Mouse (Mus musculus) retina, postnatal 7 days (tissue): ENCODE measurements around the gene Gm28374.

Source experiments
- DNase-seq: peaks from one replicate; pipeline ENCODE4 v3.0.0-alpha.2; 2012; ENCODE audit warnings: low read depth, low spot score

Gm28374 gene

DNA sequence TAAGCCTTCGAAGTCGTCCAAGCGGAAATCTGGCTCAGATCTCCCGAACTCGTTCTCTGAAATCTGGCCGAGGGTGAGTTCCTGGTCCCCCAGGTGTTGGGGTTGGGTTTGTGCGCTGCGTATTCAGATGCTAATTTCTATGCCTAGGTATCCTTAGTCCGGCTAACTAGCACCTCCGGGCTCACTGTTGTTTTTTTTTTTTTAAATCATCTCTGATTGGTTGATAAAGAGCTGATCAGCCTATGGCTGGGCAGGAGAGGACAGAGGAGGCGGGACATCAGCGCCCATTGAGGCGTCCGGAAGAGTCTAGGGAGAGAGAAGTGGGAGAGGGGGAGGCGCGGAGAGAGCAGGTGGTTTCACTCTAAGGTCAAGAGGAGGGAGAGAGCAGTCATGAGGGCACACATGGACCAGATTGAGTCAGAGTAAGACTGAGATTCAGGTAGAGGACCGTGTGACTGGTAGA, 3.4 kb upstream of the Gm28374 start:
- no peak for DNase-seq

DNA sequence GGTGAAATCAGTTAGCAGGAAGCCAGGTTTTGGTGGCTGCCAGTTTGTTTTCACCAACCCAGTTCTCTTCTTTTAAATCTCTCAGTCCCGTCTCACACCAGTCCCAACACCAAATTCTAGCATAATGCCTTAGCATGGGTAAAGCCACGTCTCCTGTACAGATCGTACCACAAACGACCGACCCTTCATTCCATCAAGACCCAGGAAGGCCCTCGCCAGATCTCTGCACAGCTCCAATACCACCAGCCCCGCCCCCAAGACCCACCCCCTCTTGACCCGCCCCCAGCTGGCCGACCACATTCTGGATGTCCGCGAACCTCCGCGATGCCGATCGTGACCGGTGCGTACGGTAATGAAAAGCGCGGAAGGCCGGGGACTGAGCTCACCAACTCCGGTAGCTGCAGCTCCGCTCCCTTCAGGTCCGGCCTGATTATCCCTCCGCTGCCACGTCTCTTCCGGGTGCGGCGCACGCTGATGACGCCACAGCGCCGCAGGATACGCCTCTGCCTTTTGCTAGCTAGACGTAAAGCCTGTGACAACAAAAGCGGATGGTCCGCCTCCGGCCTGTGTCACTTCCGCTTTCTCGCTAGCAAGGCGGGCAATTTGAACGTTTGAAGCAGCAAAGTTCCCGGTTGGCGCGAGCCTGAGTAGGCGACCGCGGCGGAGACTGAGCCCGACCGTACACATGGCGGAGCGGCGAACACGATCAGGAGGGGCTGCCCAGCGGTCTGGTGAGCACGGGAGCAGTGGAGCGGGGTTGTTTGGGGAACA, 2.6 kb upstream of the Gm28374 start, which contains the start of the genes Zfpl1 and Cdca5:
Zfpl1 (minus strand) TSS at position 479 of the 771 bp plus-strand sequence.
Cdca5 (plus strand) TSS at position 506 of the 771 bp plus-strand sequence.
- peak; percentile 98 for DNase-seq

DNA sequence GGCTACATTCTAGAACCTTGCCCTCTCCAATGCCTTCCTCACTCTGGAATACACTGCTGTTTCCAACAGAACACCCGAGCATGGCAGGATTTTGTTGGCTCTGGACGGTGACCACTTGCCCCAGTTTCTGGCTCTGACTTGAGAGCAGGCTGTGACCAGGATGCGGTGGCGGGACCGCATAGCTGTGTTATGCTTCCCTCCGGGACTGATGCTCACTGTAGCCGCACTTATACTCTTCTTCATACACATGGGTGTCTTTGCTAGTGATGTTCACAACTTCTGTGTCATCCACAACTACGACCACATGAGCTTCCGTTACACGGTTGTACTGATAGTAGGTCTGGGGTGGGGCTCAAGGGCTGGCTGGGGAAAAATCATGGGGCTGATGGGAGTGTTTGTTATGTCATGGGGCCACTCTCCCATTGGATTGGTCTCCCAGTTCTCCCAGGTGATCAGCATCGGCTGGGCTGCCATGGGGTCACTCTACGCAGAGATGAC, 2.0 kb downstream of the Gm28374 start, which contains the start of gene Tmem262:
Tmem262 (plus strand) TSS at position 51 of the 498 bp plus-strand sequence.
- DNase-seq: no peak

DNA sequence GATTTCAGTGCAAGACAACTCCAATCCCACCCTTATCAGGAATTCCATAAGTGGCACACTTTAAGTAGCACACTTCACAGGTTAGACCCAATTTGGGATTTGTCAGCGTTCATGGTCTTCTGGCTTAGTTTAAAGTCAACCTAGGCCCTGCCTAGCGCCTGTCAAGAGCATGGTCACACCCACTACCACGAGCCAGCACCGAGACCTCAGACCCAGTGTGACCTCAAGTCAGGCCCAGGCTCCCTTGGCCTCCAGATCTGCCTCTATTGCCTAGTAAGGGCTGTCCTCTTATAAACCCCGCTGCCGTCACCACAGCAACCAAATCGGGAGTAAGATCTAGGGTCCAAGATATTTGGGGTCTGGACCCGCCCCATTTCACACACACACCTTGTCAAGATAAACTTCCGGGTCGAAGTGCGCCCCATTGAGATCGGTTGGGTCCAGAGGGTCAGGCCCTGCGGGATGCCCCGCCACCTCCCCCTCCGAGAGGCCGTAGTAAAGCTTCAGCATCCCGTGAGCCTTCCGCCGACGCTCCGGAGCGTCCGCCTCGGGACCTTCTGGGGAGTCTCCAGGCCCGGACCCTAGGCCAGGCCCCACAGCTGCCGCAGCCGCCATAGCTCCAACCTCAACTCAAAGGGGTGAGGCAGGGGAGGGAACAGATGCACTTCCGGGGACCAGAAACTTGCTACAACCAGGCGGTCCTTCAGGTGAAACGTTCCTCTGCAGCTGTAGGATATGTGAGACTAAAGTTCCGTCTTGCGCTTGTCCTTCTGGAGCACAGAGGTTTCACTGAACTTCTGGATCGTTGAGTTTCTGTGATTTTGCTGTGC, 5.3 kb downstream of the Gm28374 start, which contains the start of gene Vps51:
Vps51 (minus strand) TSS at position 668 of the 830 bp plus-strand sequence.
- peak; percentile 84 for DNase-seq

DNA sequence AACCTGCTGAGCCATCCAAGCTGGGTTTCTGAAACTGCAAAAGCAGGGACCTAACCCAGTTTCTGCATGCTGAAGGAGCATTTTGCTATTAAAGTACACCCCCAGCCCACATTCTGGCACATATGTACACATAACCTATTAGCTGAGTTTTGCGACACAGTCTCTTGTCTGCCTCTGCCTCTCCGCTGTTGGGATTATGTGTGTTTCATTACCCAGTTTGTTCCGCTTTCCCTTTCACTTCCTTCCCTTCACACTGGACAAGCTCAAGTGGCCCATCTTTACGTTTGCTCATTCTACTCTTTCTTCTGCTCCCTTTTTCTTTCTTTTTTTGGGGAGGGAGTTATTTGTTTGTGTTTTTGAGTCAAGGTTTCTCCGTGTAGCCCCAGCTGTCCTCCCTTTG, 8.2 kb downstream of the Gm28374 start:
- no peak for DNase-seq

DNA sequence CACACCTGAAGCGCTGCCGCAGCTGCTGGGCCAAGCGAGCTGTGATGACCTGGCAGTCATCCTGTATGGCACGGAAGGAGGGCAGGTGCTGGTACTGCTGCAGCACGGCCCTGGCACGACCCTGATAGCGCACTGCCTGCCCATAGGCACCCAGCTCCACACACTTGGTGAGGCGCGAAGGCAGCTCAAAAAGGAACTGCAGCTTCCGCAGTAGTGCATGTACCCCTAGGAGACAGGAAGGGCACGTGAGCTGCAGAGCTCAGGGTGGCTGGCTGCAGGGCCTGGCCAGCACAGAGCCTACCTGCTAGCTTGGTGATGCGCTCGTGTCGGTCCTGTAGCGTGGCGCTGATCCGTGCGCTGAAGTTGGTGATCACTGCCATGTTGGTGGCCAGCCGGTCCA, 10.8 kb downstream of the Gm28374 start:
- no peak for DNase-seq

DNA sequence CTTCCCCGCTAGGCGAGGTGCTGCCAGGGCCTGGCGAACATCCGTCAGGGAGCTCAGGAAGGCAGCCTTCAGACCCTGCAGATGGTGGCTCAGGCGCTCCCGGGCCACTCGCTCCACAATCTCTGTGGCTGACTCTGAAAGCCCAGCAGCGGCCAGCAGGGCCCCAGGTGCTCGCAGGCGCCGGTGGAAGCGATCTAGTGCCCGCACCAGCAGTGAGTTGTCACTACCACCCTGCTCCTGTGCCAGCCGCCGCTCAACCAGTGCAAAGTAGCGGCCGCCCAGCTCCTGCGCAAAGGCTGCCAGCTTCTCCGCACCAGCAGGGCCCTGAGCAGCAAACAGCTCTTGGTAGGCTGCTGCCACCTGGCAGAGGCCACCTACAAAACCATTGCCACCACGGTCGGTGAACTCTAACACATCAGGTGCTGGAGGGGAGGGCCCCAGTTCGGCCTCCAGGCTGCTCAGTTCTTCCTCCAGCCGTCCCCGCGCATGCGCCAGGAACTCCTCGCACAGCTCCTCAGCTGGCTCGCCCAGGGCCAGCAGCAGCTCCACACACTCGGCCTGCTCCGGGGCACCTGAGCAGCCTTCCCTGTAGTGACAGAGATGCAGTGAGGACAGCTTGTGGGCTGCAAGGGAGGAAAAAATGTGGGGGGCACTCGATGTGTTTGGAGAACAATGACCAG, 11.3 kb downstream of the Gm28374 start:
- no peak for DNase-seq

DNA sequence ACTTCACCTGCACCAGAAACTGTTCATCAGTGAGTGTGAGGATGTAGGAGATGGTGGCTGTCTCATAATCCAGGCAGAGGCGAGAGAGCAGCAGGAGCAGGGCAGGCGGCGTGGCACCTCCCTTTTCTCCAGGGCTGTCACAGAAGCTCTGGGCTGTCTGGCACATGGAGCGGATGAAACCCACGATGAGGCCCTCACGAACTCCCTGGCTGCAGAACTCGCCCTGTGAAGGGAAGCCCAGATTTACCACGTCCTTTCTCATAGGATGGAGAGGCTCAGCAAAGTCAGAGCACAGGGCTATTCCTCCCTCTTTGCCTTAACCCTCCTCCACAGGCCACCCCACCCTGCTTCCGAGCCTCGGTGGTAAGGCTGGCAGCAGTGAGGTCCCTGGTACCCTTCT, 12.2 kb downstream of the Gm28374 start:
- DNase-seq: no peak

DNA sequence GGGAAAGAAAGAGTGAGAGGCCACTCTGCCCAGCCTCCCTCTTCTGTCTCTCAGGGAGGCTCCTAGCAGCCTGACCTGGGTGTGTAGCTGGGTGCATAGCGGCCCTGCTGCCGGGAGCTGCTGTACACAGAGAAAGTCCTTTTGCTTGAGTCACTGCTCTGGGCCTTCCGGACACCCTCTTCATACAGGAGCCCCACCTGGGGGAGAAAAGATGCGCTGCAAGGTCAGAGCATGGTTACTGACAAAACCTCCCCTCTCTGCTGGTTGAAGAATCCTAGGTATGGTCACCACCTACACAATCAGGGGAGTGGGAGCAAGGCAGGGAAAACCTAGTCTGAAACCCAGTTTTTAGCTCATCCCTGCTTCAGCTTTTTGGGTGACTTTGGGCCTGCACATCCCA, 13.1 kb downstream of the Gm28374 start:
- DNase-seq: no peak

DNA sequence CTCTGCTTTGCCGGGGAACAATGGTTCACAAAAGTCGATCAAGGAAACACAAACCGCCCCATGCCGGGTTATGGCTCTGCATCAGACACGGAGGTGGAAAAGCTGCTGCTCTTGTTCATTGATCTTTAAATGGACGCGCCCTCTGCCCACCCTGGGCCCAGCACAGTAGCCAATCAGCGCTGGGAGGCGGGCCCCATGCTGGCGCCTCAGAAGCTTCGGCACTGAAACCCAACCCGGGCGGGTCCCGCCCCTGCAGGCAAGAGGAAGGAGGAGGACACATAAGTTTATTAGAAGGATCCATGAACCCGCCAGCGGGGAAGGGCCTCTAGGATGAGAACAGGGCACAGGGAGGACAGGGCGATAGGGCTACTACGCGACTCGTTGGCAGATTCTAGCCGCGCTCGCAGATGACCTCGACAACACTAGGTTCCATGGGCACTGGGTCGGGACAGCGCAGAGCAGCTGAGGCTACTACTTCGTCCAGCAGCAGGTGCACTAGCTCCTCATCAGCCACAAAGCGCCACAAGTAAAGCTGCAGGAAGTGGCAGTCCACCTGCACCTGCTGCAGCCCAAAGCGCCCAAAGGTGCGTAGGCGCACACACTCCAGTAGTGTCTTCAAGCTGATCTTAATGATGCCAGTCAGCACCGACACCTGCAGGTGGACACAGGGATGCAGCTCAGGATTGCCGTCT, 14.2 kb downstream of the Gm28374 start, which contains the start of gene Tm7sf2:
Tm7sf2 (minus strand) TSS at position 650 of the 692 bp plus-strand sequence.
- DNase-seq: no peak

DNA sequence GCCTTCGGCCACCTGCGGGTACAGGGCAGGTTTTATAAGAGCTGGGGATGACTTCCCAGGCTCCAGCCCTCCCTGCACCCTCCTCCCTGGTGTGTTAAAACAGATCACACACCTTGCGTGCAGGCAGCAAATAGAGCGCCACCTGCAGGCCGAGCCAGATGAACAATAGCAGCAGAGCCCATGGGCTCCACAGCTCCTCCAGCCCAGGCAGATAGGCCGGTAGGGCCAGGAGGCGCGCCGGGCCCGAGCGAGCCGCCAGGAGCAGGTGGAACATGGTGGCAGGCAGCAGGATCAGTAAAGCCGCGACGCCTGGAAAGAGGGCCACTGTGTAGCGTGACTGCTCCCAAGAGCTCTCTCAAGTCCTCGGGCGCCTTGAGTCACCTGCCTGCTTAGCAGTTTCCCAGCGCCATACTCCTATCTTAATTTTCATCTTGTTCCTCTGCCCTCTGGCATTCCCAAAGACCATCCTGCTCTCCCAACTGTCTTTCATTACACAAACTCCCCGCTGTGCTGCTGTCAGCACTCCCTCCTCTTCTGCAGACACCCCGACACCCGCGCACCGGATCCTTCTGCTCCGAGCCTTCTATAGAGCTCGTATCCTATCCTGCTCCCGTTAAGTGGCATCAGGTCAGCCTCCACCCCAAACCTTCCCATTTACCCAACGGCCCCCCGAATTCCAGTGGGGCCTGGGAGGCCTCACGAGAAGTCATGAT, 14.9 kb downstream of the Gm28374 start:
- no peak for DNase-seq

DNA sequence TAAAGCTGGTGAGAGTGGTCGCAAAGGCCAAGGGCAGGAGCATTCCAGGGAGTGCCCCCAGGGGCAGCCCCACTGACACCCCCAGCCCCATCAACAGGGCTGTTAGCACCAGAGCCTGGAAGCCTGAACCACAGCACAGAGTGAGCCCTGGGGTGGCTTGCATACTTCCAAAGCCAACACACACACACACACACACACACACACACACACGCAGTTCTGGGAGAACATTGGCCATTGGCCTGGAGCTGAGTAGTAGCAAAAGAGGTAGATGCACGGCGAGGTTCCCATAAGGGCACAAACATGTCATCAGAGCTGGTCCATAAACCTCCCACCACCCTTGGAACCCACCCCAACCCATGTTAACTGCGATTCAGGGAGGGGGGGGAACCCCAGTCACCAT, 15.5 kb downstream of the Gm28374 start:
- no peak for DNase-seq

DNA sequence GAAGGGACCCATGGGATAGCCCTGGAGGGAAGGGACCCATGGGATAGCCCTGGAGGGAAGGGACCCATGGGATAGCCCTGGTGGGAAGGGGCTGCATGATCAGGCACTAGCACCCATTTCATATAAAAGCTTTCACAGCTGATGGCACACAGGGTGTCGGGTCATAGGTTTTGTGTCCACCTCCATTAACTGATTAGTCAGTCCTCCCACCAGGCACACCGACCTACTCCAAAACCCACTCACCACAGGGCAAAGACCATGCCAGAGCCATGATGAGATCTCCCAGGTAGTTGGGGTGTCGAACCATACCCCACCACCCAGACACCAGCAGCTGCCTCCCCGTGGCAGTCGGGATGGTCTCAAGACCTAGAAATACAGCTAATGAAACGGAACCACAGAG, 19.0 kb downstream of the Gm28374 start:
- DNase-seq: no peak

DNA sequence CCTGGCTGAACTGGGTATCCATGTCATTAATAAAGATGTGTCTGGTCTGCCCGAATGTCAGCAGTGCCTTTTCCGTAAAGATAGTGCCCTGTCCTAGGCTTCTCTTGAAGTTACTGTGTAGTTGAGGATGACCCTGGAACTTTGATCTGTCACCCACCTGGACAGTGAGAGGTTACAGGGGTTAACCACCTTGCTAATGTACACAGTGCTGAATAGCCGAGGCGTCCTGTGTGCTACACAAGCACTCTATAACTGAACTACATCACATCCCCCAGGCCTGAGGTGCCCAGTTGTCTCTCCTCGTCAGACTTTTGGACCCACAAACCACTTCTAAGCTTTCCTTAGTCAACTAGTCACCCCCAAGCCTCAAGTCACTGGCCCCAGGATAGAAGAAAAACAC, 19.6 kb downstream of the Gm28374 start:
- no peak for DNase-seq

DNA sequence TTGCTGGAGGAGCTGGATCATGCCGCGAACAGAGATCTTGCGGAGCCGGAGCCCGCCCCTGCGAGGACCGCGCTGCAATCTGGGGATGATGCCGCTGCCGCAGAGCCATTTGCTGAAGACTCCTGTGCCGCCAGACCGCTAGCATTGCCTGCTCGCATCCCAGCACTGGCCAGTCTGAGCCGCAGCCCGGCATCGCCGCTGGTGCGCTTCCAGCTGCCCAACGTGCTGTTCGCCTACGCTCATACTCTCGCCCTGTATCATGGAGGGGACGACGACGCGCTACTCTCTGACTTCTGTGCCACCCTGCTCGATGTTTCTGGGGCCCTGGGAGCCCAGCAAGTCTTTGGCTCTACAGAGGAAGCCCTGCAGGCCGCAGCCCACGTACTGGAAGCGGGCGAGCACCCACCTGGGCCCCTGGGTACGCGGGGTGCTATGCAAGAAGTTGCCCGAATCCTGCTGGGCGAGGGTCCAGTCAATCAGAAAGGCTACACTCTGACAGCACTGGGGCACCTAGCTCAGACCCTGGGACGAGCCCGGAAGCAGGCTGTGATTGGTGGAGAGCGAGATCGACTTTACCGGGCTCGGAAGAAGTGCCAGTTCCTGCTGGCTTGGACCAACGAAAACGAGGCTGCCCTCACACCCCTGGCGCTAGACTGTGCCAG, 20.3 kb downstream of the Gm28374 start:
- DNase-seq: no peak

DNA sequence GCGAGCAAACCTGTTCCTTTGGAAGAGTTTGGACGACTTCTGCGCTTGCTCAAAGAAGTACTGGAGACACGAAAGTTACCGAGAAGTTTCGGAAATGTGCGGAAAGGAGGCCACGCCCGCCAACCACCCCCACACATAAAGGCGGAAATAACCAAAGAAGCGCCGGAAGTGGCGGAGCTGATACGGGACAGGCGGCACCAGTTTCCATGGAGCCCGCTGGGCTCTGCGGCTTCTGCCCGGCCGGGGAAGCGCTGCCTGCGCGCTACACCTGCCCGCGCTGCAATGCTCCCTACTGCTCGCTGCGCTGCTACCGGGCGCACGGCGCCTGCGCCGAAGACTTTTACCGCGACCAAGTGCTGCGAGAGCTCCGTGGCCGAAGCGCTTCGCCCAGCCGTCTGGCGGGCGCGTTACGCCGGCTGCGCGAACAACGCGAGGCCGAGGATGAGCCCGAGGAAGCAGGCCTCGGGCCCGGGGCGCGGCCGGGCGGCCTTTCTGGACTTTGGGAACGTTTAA, 21.0 kb downstream of the Gm28374 start, which contains the start of gene Znhit2:
Znhit2 (plus strand) TSS at position 172 of the 513 bp plus-strand sequence.
- DNase-seq: peak; percentile 83

DNA sequence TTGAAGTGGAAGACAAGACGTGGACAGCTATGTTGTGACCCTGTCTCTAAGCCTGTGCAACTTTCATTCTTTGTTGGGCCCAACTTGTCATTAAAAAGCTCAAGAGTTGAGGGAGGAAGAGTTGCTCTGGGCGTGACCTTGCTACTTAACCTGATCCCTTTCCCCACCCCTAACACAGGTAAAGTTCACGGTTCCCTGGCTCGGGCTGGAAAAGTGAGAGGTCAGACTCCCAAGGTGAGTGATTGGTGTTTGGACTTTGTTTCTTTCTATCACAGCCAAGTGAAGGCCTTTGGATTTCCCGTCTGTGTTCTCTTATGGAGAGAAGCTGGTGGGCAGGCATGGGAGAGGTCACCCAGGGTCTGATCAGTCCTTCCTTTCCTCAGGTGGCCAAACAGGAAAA, 23.1 kb downstream of the Gm28374 start:
- DNase-seq: no peak

DNA sequence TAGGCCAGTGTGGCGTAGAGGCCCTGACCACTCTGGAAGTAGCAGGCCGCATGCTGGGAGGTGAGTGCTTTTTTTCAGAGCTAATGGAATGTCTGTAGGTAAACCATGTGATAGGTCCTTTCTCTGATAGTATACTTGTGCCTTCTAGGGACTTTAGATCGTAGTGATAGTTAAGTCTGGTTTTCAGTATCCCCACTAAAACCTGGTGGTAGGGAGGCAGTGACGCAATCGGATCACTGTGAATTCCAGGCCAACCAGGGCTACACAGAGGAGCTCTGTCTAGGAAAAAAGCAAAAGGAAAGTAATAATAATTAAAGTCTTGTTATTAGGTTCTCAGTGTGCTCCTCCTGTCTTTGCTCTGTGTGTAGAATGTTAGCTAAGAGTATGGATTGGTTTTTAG, 23.5 kb downstream of the Gm28374 start:
- DNase-seq: no peak

DNA sequence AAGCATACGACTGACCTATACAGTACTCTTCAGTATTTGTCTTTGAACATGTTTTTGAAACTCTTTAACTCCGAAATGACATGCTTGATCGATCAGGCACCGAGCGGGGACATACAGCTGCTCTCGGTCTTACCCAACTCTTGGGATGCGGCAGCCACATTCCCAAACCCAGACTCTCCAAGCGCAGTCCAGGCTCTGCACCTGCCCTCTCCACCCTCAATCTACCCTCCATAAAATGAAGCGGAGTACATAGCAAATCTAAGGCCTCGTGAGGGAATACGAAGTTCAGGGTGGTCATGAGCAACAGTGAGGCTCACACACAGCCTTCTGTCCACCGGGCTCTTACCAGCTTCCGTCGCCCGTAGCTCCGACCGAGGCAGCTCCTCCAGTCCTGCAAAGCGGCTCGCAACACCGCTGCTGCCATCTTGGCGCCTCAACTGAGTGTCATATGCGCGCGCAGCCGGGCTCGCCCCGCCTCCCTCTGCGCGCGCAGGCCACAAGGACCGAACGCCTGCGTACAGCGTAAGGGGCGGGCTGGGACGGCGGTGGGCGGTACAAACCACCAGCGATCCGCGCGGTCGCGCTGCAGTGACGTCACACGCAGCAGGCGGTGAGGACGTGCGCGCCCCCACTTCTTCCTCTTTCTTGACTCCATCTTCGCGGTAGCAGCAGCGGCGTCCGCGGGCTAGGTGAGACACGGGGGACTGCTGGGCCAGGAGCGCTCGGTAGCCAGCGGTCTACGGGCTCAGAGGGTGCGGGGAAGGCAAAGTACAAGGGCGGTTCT, 24.6 kb downstream of the Gm28374 start, which contains the start of the genes Mrpl49 and Fau:
Mrpl49 (minus strand) TSS at position 473 of the 784 bp plus-strand sequence.
Fau (plus strand) TSS at position 532 of the 784 bp plus-strand sequence.
- DNase-seq: peak; percentile 95
